Mouse (Mus musculus) lung, embryonic 15.5 days (tissue): Measurements from ENCODE around the gene Wdr63. TPM values are rescaled to one million over a fixed set of nuclear protein-coding genes. Genes with fewer than 3 reads are reported as not detected.
A peak's percentile ranks its signal among the peaks of the same experiment; 100 is the strongest.

Experiments
- ATAC-seq: fragments of 200-750 bp; cut with Nextera tagmentation; 2 replicates; pipeline ENCODE4 v1.8.0; 2017; ENCODE audit warnings: moderate number of reproducible peaks, borderline replicate concordance; ENCODE audit not compliant: low FRiP score, low TSS enrichment; ENCODE audit errors: extremely low read depth
- H3K27ac ChIP-seq: fragments of 300-500 bp; sonication (generic); 2 replicates; pipeline ENCODE4 v1.5.1; 2015; ENCODE audit warnings: moderate library complexity, mild to moderate bottlenecking, inconsistent platforms
- H3K27me3 ChIP-seq: fragments of 300-500 bp; sonication (generic); 2 replicates; pipeline ENCODE4 v1.6.1; 2015; ENCODE audit warnings: inconsistent platforms
- H3K36me3 ChIP-seq: fragments of 300-500 bp; sonication (generic); 2 replicates; pipeline ENCODE4 v1.6.1; 2015; ENCODE audit warnings: inconsistent platforms
- H3K4me1 ChIP-seq: fragments of 300-500 bp; sonication (generic); 2 replicates; pipeline ENCODE4 v1.6.1; 2015; ENCODE audit warnings: inconsistent platforms
- H3K4me2 ChIP-seq: fragments of 300-500 bp; sonication (generic); 2 replicates; pipeline ENCODE4 v1.6.1; 2015; ENCODE audit warnings: inconsistent platforms, mild to moderate bottlenecking, moderate library complexity
- H3K4me3 ChIP-seq: fragments of 300-500 bp; sonication (generic); 2 replicates; pipeline ENCODE4 v1.5.1; 2015; ENCODE audit warnings: mild to moderate bottlenecking, inconsistent platforms
- H3K9ac ChIP-seq: fragments of 300-500 bp; sonication (generic); 2 replicates; pipeline ENCODE4 v1.6.1; 2015; ENCODE audit warnings: inconsistent platforms
- H3K9me3 ChIP-seq: fragments of 300-500 bp; sonication (generic); 2 replicates; pipeline ENCODE4 v1.6.1; 2016; ENCODE audit warnings: inconsistent platforms
- WGBS: fragments of 180-500 bp; shearing (Covaris S2); methylation state at CpG from one replicate; pipeline ENCODE4 v1.1.7; 2015; 5-methylcytosine and 5-hydroxymethylcytosine counted together
- polyA plus RNA-seq: library from polyadenylated mRNA; unstranded; fragments of >200 nt; fragmentation: Nextera tagmentation; extraction: Ambion mirVana; gene quantifications from 2 replicates; pipeline ENCODE4 v1.2.1, GENCODE M21; 2015

The Wdr63 gene
- polyA plus RNA-seq, 1 experiment from 2014 or later, result 1.8 TPM

DNA sequence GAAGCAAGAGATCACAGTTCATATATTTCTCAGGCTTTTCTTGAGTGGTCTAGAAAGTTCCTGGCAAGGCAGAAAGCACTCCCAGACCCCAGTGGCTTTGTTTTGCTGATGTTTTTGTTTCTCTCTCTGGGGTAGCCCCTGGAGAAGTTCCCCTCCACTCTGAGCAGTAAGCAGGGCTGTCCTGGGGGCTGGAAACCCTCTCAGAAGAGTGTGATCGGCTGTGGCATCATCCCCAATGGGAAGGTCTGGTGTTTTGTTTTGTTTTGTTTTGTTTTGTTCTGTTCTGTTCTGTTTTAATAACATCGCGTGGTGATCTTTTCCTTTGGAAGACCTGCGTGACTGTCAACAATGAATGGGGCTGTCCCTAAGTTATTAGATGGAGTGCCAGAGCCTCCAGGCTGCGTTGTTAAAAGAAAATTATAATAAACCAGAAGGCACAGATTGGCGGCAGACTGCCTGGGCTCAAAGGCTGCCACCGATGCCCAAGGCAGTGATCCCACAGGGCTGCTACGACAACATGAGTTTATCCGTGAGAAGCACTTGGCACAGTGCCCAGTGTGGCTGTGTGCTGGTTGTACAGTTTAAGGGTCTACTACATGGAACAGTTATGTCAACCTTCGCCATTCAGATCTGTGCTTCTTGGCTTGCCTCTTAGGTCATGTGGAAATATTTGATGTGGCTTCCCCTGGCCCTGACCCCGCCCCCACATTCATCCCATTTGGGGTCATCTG, 56.5 kb downstream of the Wdr63 start:
- H3K27me3 ChIP-seq, result no peaks in the 10 kb centered on the region; the same call in 1 of the 2 replicates
- no peaks in the 10 kb centered on the region for H3K36me3 ChIP-seq
- H3K9ac ChIP-seq, result no peak overlapping the region
- WGBS, result 42% methylated on average over 11 of the region's 11 CpGs
- no peak for ATAC-seq
- H3K9me3 ChIP-seq, result no peaks in the 10 kb centered on the region
- no peak overlapping the region for H3K27ac ChIP-seq
- H3K4me2 ChIP-seq, result no peak overlapping the region
- no peak overlapping the region for H3K4me3 ChIP-seq
- peaks cover 28% of the 10 kb centered on the region for H3K4me1 ChIP-seq

DNA sequence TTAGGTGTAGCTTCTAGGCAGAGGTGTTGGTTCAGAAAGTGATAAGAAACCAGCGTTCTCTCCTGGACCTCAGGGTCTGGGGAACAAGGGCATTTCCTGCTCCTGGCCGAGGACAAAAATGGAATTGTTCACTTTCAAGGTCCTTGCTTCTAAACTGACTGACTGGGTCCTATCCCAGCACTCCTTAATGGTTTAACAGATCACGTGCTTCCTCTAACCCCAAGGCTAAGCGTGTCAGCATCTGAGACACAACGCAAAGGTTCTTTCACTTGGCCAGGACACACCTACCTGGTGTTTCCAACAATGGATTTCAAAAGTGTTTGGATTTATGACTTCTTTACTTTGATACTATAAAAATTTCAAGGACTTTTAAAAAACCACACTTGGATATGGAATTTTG, 58.0 kb downstream of the Wdr63 start:
- Histone ChIP-seq H3K4me2 (no peak overlapping the region), H3K36me3 (no peaks in the 10 kb centered on the region), H3K27ac (no peak overlapping the region), H3K27me3 (no peaks in the 10 kb centered on the region), H3K4me3 (no peak overlapping the region), H3K9ac (no peak overlapping the region), H3K9me3 (no peaks in the 10 kb centered on the region), H3K4me1 (peaks cover 28% of the 10 kb centered on the region)
- ATAC-seq, result no peak
- 51% methylated on average over 5 of the region's 5 CpGs for WGBS

DNA sequence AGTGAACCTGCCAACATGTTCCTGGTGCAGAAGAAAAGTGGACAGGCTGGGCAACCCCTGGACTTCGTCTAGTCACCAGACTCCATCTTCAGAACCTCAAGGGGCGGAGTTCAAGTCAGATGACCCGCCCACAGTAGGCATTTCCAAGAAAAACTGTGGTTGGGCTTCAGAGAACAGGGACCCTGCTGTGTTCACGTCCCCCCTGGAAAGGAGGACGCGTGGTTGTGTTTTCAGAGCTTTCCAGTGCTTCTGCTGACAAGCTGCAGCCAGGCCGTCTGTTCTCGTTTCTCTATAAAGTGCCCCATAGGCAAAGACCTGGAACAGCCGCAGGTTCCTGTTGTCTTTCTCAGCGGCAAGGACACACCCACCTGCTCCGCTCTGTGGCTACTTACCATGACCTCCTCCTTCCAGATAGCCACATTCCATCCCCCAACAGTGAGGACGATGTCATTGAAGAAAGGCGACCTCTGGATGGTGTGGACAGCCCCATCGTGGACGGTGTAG, 60.2 kb downstream of the Wdr63 start:
- 20% methylated on average over 15 of the region's 15 CpGs for WGBS
- no peaks in the 10 kb centered on the region for H3K36me3 ChIP-seq
- peak overlapping the region; percentile 8; the same call in 1 of the 2 replicates for H3K4me3 ChIP-seq
- H3K4me1 ChIP-seq, result peaks cover 25% of the 10 kb centered on the region
- H3K4me2 ChIP-seq, result peak overlapping the region; percentile 46
- H3K9me3 ChIP-seq, result no peaks in the 10 kb centered on the region
- H3K27me3 ChIP-seq, result no peaks in the 10 kb centered on the region
- H3K27ac ChIP-seq, result no peak overlapping the region
- ATAC-seq, result peak; percentile 42; the same call in 1 of the 2 replicates
- H3K9ac ChIP-seq, result no peak overlapping the region

DNA sequence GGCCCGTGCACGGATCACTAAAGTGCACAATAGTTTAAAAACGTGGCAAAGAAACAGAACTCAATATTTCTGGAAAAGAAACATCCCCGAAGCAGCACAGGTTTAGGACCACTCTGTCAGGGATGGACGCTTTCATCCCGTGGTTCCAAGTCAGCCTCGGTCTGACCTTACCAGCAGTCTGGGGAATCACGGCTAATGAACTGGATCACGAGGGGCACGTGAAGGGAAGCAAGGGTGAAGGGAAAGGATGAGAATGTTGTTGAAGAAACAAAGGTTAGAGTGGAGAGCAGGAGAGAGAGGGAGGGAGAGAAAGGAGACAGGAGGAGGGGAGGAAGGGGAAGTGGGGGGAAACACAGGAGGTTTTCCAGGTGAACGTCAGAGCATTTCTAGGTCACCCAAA, 61.9 kb downstream of the Wdr63 start:
- no peak for ATAC-seq
- H3K9me3 ChIP-seq, result no peaks in the 10 kb centered on the region
- no peaks in the 10 kb centered on the region for H3K36me3 ChIP-seq
- H3K4me3 ChIP-seq, result no peak overlapping the region
- no peak overlapping the region for H3K9ac ChIP-seq
- WGBS, result 84% methylated on average over 11 of the region's 11 CpGs
- H3K27me3 ChIP-seq, result no peaks in the 10 kb centered on the region
- no peak overlapping the region for H3K27ac ChIP-seq
- H3K4me2 ChIP-seq, result no peak overlapping the region
- peaks cover 17% of the 10 kb centered on the region for H3K4me1 ChIP-seq

DNA sequence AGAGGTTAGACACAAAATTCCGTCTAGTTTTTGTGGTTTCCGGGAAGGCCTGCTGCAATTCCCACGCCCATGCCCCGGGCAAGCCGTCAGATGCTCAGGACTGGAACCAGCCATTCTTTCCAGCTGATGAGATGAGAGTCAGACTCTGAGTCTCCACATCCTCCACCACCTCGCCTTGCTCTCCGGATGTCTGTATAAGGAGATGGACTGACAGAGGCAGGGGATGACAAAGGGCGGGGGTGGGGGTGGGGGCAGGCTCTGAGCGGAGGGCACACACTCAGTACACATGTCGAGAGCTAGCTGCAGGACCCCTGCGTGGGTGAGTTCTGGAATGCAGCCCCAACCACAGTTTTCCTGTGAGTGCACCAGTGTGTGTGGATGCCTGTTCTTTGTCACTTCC, 63.0 kb downstream of the Wdr63 start:
- Histone ChIP-seq H3K9me3 (no peaks in the 10 kb centered on the region), H3K9ac (no peak overlapping the region), H3K4me3 (no peak overlapping the region), H3K27me3 (no peaks in the 10 kb centered on the region), H3K4me2 (no peak overlapping the region), H3K36me3 (no peaks in the 10 kb centered on the region), H3K27ac (no peak overlapping the region), H3K4me1 (peaks cover 12% of the 10 kb centered on the region)
- ATAC-seq, result no peak
- 24% methylated on average over 11 of the region's 11 CpGs for WGBS

DNA sequence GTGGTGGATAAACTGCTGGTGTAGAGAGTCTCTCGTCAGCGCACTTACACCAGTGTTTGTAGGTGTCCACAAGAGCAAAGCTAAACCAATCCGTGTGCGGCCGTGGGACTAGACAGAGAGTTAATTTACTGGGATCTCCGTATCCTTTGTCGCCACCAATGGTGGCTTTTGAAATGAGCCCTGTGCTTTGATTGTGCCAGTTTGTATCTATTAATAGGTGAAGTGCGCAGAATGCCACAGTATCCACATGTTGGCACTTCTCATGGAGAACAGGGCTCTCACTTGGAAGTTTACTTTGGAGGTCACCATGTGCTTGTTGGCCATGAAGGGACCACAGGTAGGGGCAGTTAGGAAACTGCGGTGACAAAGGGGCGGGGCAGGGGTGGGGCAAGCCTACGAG, 66.5 kb downstream of the Wdr63 start:
- no peak for ATAC-seq
- peaks cover 7% of the 10 kb centered on the region; the same call in 1 of the 2 replicates for H3K27me3 ChIP-seq
- no peak overlapping the region for H3K27ac ChIP-seq
- H3K9ac ChIP-seq, result no peak overlapping the region
- 90% methylated on average over 11 of the region's 11 CpGs for WGBS
- no peaks in the 10 kb centered on the region; the same call in 1 of the 2 replicates for H3K4me1 ChIP-seq
- H3K4me2 ChIP-seq, result no peak overlapping the region
- no peaks in the 10 kb centered on the region for H3K36me3 ChIP-seq
- no peaks in the 10 kb centered on the region for H3K9me3 ChIP-seq
- H3K4me3 ChIP-seq, result no peak overlapping the region

DNA sequence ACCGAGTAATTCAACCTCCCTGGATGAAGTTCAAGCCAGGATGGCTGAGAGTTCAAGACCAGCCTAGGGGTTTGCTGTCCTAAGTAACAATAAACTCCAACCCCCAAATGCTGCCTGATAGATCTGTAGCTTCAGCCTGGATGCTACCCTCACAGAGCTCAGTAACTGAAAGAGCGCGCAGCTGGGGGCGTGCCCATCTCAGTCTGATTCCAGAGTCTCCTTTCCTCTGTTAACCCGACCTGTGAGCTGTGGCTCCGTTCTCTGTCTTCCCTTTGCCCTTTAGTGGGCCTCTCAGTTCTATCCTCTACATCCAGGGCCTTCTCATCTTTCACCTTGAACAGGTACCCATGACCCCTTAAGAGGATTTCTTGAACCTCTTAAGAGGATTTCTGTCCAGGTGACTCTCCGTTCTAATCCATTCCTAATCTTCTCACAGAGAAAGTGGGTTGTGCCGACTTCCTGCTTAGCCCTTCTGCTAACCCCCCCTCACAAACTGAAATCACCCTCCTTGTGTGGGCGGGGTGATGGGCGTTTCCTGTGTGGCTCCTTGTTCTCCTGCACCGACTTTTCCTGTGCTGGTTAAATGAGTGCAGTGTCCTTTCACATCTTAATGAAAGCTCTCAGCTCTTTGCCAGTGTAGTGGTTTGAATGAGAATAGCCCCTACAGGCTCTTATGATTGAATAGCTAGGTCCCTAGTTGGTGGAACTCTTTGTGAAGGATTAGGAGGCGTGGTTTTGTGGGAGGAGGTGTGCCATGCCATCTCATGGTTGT, 68.6 kb downstream of the Wdr63 start:
- no peak for ATAC-seq
- Histone ChIP-seq H3K4me3 (no peak overlapping the region), H3K27me3 (peaks cover 7% of the 10 kb centered on the region; the same call in 1 of the 2 replicates), H3K9ac (no peak overlapping the region), H3K27ac (no peak overlapping the region), H3K4me1 (no peaks in the 10 kb centered on the region), H3K4me2 (no peak overlapping the region), H3K36me3 (no peaks in the 10 kb centered on the region), H3K9me3 (no peaks in the 10 kb centered on the region)
- WGBS, result 54% methylated on average over 12 of the region's 12 CpGs

DNA sequence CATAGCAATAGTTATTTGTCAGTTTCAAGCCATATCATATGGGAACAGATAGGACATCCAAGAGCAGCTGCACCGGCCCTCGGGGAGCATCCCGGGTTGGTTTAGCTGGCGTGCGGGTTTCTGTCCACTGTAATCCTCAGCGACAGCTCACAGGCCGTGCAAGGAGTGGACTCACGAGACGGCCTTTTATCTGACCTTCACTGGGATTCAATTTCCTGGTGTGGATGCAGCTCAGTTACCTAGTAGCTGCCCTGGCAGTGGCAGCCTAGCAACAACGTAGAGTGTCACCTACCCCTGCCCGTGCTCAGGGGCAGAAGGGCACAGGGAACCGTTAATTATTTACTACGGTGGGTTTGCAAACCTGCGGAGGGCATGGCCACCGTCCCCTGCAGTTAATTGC, 70.0 kb downstream of the Wdr63 start:
- ATAC-seq, result no peak
- Histone ChIP-seq H3K9ac (no peak overlapping the region), H3K27ac (no peak overlapping the region), H3K4me2 (no peak overlapping the region), H3K36me3 (no peaks in the 10 kb centered on the region), H3K9me3 (no peaks in the 10 kb centered on the region; the same call in 1 of the 2 replicates), H3K4me3 (no peak overlapping the region), H3K4me1 (no peaks in the 10 kb centered on the region), H3K27me3 (peaks cover 7% of the 10 kb centered on the region; the same call in 1 of the 2 replicates)
- 28% methylated on average over 15 of the region's 15 CpGs for WGBS

DNA sequence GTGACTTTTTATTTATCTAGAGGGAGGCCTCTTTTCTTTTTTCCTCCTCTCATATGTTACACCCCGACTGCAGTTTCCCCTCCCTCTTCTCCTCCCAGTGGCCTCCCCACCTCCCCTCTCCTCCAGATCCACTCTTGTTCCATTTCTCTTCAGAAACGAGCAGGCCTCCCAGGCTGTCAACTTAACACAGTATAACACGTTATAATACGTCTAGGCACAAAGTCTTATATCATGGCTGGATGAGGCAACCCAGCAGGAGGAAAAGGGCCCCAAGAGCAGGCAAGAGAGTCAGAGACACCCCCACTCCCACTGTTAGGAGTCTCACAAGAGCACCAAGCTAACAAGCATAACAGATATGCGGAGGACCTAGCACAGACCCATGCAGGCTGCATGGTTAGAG, 75.0 kb downstream of the Wdr63 start:
- no peak overlapping the region for H3K9ac ChIP-seq
- H3K9me3 ChIP-seq, result no peaks in the 10 kb centered on the region; the same call in 1 of the 2 replicates
- no peak overlapping the region for H3K4me2 ChIP-seq
- H3K36me3 ChIP-seq, result no peaks in the 10 kb centered on the region
- no peak overlapping the region for H3K27ac ChIP-seq
- no peaks in the 10 kb centered on the region for H3K27me3 ChIP-seq
- no peak overlapping the region for H3K4me3 ChIP-seq
- ATAC-seq, result no peak
- 72% methylated on average over 5 of the region's 5 CpGs for WGBS
- 0 out of 2 replicates have a peak, but pooled peaks cover 6% of the 10 kb centered on the region for H3K4me1 ChIP-seq

DNA sequence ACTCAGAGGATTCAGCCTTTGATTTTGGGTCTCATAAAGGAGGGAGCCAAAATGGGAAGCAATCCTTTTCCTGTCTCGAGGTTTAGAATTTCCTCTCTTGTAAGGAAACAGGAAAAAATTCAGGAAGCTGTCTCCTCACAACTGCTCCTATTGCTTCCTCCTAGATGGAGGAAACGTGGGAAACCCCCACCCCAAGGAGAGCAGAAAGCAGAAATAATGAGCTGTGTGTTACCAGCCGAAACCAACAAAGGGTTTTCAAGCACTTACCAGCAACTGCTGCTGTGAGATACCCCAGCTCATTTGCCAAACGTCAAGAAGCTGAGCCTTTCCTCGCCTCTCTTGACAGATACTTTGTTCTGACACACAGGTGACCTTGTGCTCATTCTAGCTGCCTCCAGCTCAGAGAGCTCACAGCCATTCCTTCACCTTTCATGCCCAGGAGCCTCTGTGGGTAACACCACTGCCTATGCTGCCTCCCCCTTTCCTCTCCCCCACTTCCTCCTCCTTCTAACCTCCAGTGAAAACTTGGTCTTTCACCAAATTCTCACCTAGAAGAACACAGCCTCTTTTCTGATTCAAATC, 77.6 kb downstream of the Wdr63 start:
- Histone ChIP-seq H3K9ac (no peak overlapping the region), H3K4me1 (0 out of 2 replicates have a peak, but pooled peaks cover 10% of the 10 kb centered on the region), H3K4me3 (no peak overlapping the region), H3K27me3 (no peaks in the 10 kb centered on the region), H3K9me3 (no peaks in the 10 kb centered on the region; the same call in 1 of the 2 replicates), H3K27ac (no peak overlapping the region), H3K36me3 (no peaks in the 10 kb centered on the region), H3K4me2 (no peak overlapping the region)
- ATAC-seq, result no peak
- WGBS, result 16% methylated on average over 5 of the region's 5 CpGs

DNA sequence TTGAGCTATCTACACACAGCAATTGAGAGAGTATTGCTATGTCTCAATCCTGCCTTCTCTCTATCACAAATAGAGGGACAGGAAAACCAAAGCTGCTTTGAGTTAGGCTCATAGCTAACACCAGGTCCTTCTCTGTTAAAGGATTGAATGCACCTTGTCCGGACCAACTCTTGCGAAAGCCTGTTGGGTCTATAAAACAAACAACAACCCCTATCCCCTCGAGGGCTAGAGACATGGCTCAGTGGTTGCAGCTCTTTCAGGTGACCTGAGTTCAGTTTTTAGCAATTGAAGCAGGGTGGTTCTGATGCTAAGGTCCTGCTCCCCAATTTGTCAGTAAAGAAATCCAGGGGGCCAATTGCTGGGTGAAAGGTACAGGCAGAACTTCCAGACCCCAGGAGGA, 78.7 kb downstream of the Wdr63 start:
- 63% methylated on average over 3 of the region's 3 CpGs for WGBS
- H3K4me2 ChIP-seq, result no peak overlapping the region
- H3K27me3 ChIP-seq, result no peaks in the 10 kb centered on the region
- H3K4me1 ChIP-seq, result 0 out of 2 replicates have a peak, but pooled peaks cover 10% of the 10 kb centered on the region
- H3K9ac ChIP-seq, result no peak overlapping the region
- no peaks in the 10 kb centered on the region; the same call in 1 of the 2 replicates for H3K9me3 ChIP-seq
- no peak for ATAC-seq
- no peak overlapping the region for H3K4me3 ChIP-seq
- no peak overlapping the region for H3K27ac ChIP-seq
- peaks cover 5% of the 10 kb centered on the region; the same call in 1 of the 2 replicates for H3K36me3 ChIP-seq
